Mouse (Mus musculus): ENCODE measurements around the gene Samd15.

The Samd15 gene

DNA sequence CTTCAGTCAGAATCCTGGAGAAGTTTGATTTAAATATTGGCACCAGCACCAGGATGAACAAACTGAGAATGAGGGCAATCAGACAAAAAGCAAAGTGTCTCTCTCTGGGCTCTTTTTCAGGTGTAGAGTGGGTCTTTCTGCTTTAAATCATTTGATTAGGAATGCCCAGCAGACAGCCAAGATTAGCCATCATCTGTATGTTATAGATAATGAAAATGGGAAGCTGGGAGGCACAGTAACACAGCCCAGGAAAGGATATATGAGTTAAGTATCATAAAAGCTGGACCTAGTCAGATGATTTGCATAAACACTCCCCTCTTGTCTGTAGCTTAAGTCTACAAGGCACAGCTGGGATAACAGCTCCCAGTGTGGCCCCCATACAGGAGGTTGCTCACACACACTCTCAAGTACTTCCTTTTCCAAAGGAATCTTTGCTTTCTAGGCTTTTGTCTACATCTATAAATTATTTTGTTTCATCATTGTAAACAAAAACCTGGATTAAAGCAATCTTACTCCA lies 30.9 kb downstream of the Samd15 start:
- peak; percentile 38 for DNase-seq (ENCODE audit: extremely low read depth, low read depth)

DNA sequence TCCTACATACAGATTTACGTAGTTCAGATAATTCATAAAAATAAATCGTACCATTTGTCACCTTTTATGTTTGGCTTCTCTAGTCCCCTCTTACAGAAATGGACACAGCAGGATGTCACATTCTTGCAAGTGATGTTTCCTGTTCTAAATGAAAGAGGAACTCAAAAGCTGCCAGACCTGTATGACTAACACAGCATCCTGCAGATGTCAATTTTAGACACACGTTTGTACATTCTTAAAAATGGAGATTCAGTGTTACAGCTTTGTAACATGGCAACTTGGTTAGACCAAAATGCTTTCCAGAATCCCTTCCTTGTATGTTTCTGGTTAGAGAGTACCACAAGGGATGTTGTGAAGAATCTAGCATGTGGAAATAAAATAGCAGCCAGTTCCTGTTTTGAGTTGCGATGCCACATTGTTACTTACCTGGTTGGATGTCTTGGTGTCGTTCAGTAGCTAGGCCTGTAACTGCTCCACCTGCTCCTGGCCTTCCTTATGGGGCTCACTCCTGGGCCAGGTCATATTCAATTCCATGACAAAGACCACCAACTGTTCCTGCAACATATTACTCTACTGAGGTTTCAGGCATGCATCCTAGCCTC lies 37.5 kb downstream of the Samd15 start:
- DNase-seq (ENCODE audit: extremely low read depth, low read depth), result peak; percentile 22

DNA sequence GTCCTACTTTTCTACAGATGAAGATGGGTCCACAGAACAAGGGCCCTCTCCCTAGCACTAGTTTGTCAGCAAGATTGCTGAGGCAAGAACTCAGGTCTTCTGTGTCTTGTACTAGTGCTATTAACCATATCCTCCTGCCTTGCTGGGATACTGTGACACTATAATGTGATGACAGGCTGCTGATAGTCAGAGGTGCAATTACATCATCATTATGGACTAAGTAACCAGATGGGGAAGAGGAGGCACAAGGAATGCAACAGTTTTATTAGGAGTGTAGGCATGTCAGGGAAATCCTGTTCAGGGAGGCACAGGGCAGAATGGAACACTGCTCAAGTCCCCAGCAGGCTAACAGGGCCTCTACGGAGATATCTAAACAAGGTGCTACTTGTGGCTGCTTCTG lies 39.1 kb downstream of the Samd15 start, which contains the start of gene Noxred1:
Gene Noxred1, minus strand, starts transcription at position 101 of the 400 bp plus-strand sequence.
- no peak for DNase-seq (ENCODE audit: extremely low read depth, low read depth)

DNA sequence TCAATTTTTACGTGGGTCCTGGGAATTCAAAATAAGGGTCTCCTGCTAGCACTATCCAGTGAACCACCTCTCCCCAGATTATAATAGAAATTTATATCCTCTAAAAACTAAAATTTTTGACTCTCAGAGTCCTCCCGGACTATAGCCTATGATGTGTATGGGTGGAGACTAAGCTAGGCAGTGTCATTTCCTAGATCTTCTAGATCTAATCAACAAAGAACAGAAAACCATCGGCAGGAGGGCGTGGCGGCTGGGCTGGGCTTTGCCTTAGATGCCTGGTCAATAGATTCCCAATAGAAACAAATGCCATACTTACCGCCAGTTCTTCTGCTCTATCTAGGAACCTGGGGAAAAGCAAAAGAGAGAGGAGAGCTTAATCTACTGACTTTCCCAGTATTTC lies 50.6 kb downstream of the Samd15 start:
- no peak for DNase-seq (ENCODE audit: extremely low read depth, low read depth)

DNA sequence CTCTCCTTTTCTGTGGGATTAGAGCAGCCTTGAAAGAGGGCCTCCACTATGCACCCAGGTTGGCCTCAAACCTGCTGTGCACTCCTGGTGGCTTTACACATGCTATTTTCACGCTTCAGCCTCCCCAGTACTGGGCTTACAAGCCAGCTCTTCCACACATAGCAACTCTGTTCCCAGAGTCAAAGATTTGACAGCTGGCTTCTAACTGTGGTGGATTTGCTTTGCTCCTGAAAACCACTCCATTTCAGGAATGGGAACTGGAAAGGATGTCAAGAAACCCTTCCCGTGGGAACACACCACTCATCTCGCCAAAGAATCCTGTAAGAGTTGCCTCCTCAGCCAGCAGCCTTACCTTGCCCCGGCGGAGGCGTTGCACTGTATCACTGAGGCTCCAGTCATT lies 54.4 kb downstream of the Samd15 start:
- no peak for DNase-seq (ENCODE audit: extremely low read depth, low read depth)

DNA sequence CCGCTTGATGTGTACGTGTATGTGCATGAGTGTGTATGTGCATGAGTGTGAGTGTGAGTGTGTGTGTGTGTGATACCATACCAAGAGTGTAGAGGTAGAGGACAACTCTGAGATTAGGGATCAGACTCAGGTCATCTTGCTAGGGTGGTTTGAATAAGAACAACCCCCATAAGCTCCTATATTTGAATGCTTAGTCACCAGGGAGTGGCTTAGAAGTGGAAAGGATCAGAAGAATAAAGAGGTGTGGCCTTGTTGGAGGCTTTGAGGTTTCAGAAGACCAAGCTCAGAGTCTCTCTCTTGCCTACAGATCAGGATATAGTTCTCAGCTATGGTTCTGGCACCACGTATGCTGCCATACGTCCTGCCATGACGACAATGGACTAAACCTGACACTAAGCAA lies 57.1 kb downstream of the Samd15 start:
- no peak for DNase-seq (ENCODE audit: extremely low read depth, low read depth)

DNA sequence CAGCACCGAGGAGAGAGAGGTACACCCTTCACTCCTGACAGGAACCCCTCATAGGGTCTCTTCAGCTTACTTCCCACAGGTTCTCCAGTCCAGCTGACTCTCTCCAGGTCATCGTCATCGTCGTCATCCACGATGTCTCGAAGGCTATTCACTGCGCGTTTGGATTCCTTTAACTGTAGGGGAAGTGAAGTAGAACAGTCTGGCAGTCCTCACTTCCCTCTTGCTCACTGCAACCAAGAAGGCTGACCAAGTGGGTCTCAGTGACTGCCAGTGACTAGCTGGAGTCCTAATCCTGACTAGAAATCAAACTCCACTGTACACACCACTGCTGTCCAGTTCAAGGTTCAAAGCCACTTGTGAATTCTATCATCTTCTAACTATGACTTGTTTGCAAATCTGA lies 61.0 kb downstream of the Samd15 start:
- DNase-seq (ENCODE audit: extremely low read depth, low read depth), result no peak
